Mouse (Mus musculus) embryonic facial prominence, embryonic 10.5 days (tissue): Measurements from ENCODE around the gene Hps4. TPM values are rescaled to one million over a fixed set of nuclear protein-coding genes. Genes with fewer than 3 reads are reported as not detected.

Experiments used
- polyA plus RNA-seq: library from polyadenylated mRNA; unstranded; fragments of >200 nt; fragmentation: Nextera tagmentation; extraction: Ambion mirVana; gene quantifications from 2 replicates; pipeline ENCODE4 v1.2.1, GENCODE M21; 2016

Hps4 gene
- polyA plus RNA-seq, 1 experiment from 2014 or later, result 36.1 TPM

Other genes with a start within 250 kb of the Hps4 start
- 0.35 and 0.69 TPM in 2 replicates for gene Cryba4, start 90.6 kb upstream of the Hps4 start, polyA plus RNA-seq
- 0.20 and 0.80 TPM in 2 replicates for gene Crybb1, start 87.3 kb upstream of the Hps4 start, polyA plus RNA-seq
- 34.0 and 35.9 TPM in 2 replicates for gene Tpst2, start 66.4 kb upstream of the Hps4 start, polyA plus RNA-seq
- 41.3 and 42.5 TPM in 2 replicates for gene Tfip11, start 16.7 kb upstream of the Hps4 start, polyA plus RNA-seq
- 48.2 and 51.6 TPM in 2 replicates for gene Srrd, start within 50 bp of the Hps4 start, polyA plus RNA-seq
- 0.28 and 0.30 TPM in 2 replicates for gene Gm6583, start 12.9 kb downstream of the Hps4 start, polyA plus RNA-seq
- gene Asphd2, start 51.8 kb downstream of the Hps4 start, polyA plus RNA-seq, result 23.7 and 27.3 TPM in 2 replicates
- not detected in 2 replicates for gene Gm6588, start 106.3 kb downstream of the Hps4 start, polyA plus RNA-seq
- gene Sez6l, start 234.1 kb downstream of the Hps4 start, polyA plus RNA-seq, result 0.63 and 0.75 TPM in 2 replicates